Mouse (Mus musculus): Measurements from ENCODE around the gene Gpr158. TPM values are rescaled to one million over a fixed set of nuclear protein-coding genes. Genes with fewer than 3 reads are reported as not detected.
A peak's percentile ranks its signal among the peaks of the same experiment; 100 is the strongest.

The Gpr158 gene
- total RNA-seq (2014; fragmentation: Nextera tagmentation) (not detected in 2 replicates), total RNA-seq (2017) (0.12 and 0.16 TPM in 2 replicates), polyA plus RNA-seq (2012) (0.01 TPM in 1 of 2 replicates, not detected in the other)

- ATAC-seq (ENCODE audit: extremely low read depth, insufficient number of reproducible peaks, low FRiP score, poor library complexity, severe bottlenecking) (no peak), DNase-seq (ENCODE audit: low spot score) (peak; percentile 14)
- Histone ChIP-seq H3K9me3 (replicated peaks) (peaks cover 8% of the 10 kb centered on the region; the same call in 1 of the 2 replicates), H3K36me3 (replicated peaks) (no peaks in the 10 kb centered on the region), H3K27me3 (ENCODE audit: insufficient read depth, low read length) (peaks cover 8% of the 10 kb centered on the region; the same call in 1 of the 2 replicates), H3K4me3 (ENCODE audit: low read depth, low read length) (no peak within 1 kb of the TSS), H3K4me1 (ENCODE audit: insufficient read depth, low read depth, low read length) (no peaks in the 10 kb centered on the region)
- TF ChIP-seq GATA1 (IDR thresholded peaks at IDR 0.05; ENCODE audit: borderline replicate concordance, low read length) (no peak), GATA2 (IDR thresholded peaks at IDR 0.05; ENCODE audit: borderline replicate concordance, low read depth, low read length) (no peak), TAL1 (conservative IDR thresholded peaks at IDR 0.05; ENCODE audit: low read depth, low read length) (no peak), POLR2AphosphoS5 (IDR thresholded peaks at IDR 0.05; ENCODE audit: insufficient replicate concordance, low read depth, low read length) (no peak), CTCF (IDR thresholded peaks at IDR 0.05; ENCODE audit: low read depth, low read length) (no peak)
These were observed at the start of gene Gpr158 for GRCm38 (mm10) chr2:21367345-21368111. Gpr158 (plus strand) TSS chr2:21367542.

- TF ChIP-seq POLR2AphosphoS5 (IDR thresholded peaks at IDR 0.05; ENCODE audit: insufficient replicate concordance, low read depth, low read length) (no peak), GATA1 (IDR thresholded peaks at IDR 0.05; ENCODE audit: borderline replicate concordance, low read length) (no peak), CTCF (IDR thresholded peaks at IDR 0.05; ENCODE audit: low read depth, low read length) (no peak), GATA2 (IDR thresholded peaks at IDR 0.05; ENCODE audit: borderline replicate concordance, low read depth, low read length) (no peak), TAL1 (conservative IDR thresholded peaks at IDR 0.05; ENCODE audit: low read depth, low read length) (no peak)
- H3K9me3 ChIP-seq (replicated peaks): no peaks in the 10 kb centered on the region
- no peaks in the 10 kb centered on the region for H3K36me3 ChIP-seq (replicated peaks)
- H3K27me3 ChIP-seq (ENCODE audit: insufficient read depth, low read length): no peaks in the 10 kb centered on the region
- no peaks in the 10 kb centered on the region for H3K4me1 ChIP-seq (ENCODE audit: insufficient read depth, low read depth, low read length)
- DNase-seq (ENCODE audit: low spot score) (no peak), ATAC-seq (ENCODE audit: extremely low read depth, insufficient number of reproducible peaks, low FRiP score, poor library complexity, severe bottlenecking) (no peak)
- no peak overlapping the region for H3K4me3 ChIP-seq (ENCODE audit: low read depth, low read length)
These were observed 23.5 kb upstream of the Gpr158 start for GRCm38 (mm10) chr2:21343821-21344220.

GRCm38 (mm10) chr2:21368351-21369170 is 1.2 kb downstream of the Gpr158 start:
- Histone ChIP-seq H3K36me3 (replicated peaks) (no peaks in the 10 kb centered on the region), H3K9me3 (replicated peaks) (peaks cover 8% of the 10 kb centered on the region; the same call in 1 of the 2 replicates), H3K4me3 (ENCODE audit: low read depth, low read length) (no peak overlapping the region), H3K27me3 (ENCODE audit: insufficient read depth, low read length) (peaks cover 8% of the 10 kb centered on the region; the same call in 1 of the 2 replicates), H3K4me1 (ENCODE audit: insufficient read depth, low read depth, low read length) (no peaks in the 10 kb centered on the region)
- DNase-seq (ENCODE audit: low spot score) (no peak), ATAC-seq (ENCODE audit: extremely low read depth, insufficient number of reproducible peaks, low FRiP score, poor library complexity, severe bottlenecking) (no peak)
- no peak for TF ChIP-seq TAL1 (conservative IDR thresholded peaks at IDR 0.05; ENCODE audit: low read depth, low read length)
- no peak for TF ChIP-seq POLR2AphosphoS5 (IDR thresholded peaks at IDR 0.05; ENCODE audit: insufficient replicate concordance, low read depth, low read length)
- TF ChIP-seq GATA1 (IDR thresholded peaks at IDR 0.05; ENCODE audit: borderline replicate concordance, low read length): no peak
- TF ChIP-seq GATA2 (IDR thresholded peaks at IDR 0.05; ENCODE audit: borderline replicate concordance, low read depth, low read length): no peak
- TF ChIP-seq CTCF (IDR thresholded peaks at IDR 0.05; ENCODE audit: low read depth, low read length): no peak

GRCm38 (mm10) chr2:21369171-21369485 is 1.8 kb downstream of the Gpr158 start:
- TF ChIP-seq CTCF (IDR thresholded peaks at IDR 0.05; ENCODE audit: low read depth, low read length) (no peak), TAL1 (conservative IDR thresholded peaks at IDR 0.05; ENCODE audit: low read depth, low read length) (no peak), GATA2 (IDR thresholded peaks at IDR 0.05; ENCODE audit: borderline replicate concordance, low read depth, low read length) (no peak), POLR2AphosphoS5 (IDR thresholded peaks at IDR 0.05; ENCODE audit: insufficient replicate concordance, low read depth, low read length) (no peak), GATA1 (IDR thresholded peaks at IDR 0.05; ENCODE audit: borderline replicate concordance, low read length) (no peak)
- no peaks in the 10 kb centered on the region for H3K36me3 ChIP-seq (replicated peaks)
- no peak for DNase-seq (ENCODE audit: low spot score)
- H3K9me3 ChIP-seq (replicated peaks): peaks cover 8% of the 10 kb centered on the region; the same call in 1 of the 2 replicates
- ATAC-seq (ENCODE audit: extremely low read depth, insufficient number of reproducible peaks, low FRiP score, poor library complexity, severe bottlenecking): no peak
- peaks cover 4% of the 10 kb centered on the region; the same call in 1 of the 2 replicates for H3K27me3 ChIP-seq (ENCODE audit: insufficient read depth, low read length)
- H3K4me1 ChIP-seq (ENCODE audit: insufficient read depth, low read depth, low read length): no peaks in the 10 kb centered on the region
- no peak overlapping the region for H3K4me3 ChIP-seq (ENCODE audit: low read depth, low read length)

- H3K4me1 ChIP-seq (ENCODE audit: insufficient read depth, low read depth, low read length): no peaks in the 10 kb centered on the region
- DNase-seq (ENCODE audit: low spot score) (no peak), ATAC-seq (ENCODE audit: extremely low read depth, insufficient number of reproducible peaks, low FRiP score, poor library complexity, severe bottlenecking) (no peak)
- H3K4me3 ChIP-seq (ENCODE audit: low read depth, low read length): no peak overlapping the region
- H3K27me3 ChIP-seq (ENCODE audit: insufficient read depth, low read length): no peaks in the 10 kb centered on the region
- H3K36me3 ChIP-seq (replicated peaks): no peaks in the 10 kb centered on the region
- TF ChIP-seq CTCF (IDR thresholded peaks at IDR 0.05; ENCODE audit: low read depth, low read length) (no peak), GATA2 (IDR thresholded peaks at IDR 0.05; ENCODE audit: borderline replicate concordance, low read depth, low read length) (no peak), TAL1 (conservative IDR thresholded peaks at IDR 0.05; ENCODE audit: low read depth, low read length) (no peak), POLR2AphosphoS5 (IDR thresholded peaks at IDR 0.05; ENCODE audit: insufficient replicate concordance, low read depth, low read length) (no peak), GATA1 (IDR thresholded peaks at IDR 0.05; ENCODE audit: borderline replicate concordance, low read length) (no peak)
- H3K9me3 ChIP-seq (replicated peaks): peaks cover 8% of the 10 kb centered on the region; the same call in 1 of the 2 replicates
These were observed 2.2 kb downstream of the Gpr158 start for GRCm38 (mm10) chr2:21369556-21369955.

GRCm38 (mm10) chr2:21379516-21379915 is 12.2 kb downstream of the Gpr158 start:
- no peaks in the 10 kb centered on the region for H3K36me3 ChIP-seq (replicated peaks)
- no peaks in the 10 kb centered on the region for H3K4me1 ChIP-seq (ENCODE audit: insufficient read depth, low read depth, low read length)
- ATAC-seq (ENCODE audit: extremely low read depth, insufficient number of reproducible peaks, low FRiP score, poor library complexity, severe bottlenecking): no peak
- no peaks in the 10 kb centered on the region for H3K9me3 ChIP-seq (replicated peaks)
- TF ChIP-seq CTCF (IDR thresholded peaks at IDR 0.05; ENCODE audit: low read depth, low read length): no peak
- no peak for TF ChIP-seq GATA1 (IDR thresholded peaks at IDR 0.05; ENCODE audit: borderline replicate concordance, low read length)
- no peak for TF ChIP-seq POLR2AphosphoS5 (IDR thresholded peaks at IDR 0.05; ENCODE audit: insufficient replicate concordance, low read depth, low read length)
- no peak for TF ChIP-seq TAL1 (conservative IDR thresholded peaks at IDR 0.05; ENCODE audit: low read depth, low read length)
- no peak for TF ChIP-seq GATA2 (IDR thresholded peaks at IDR 0.05; ENCODE audit: borderline replicate concordance, low read depth, low read length)
- no peak for DNase-seq (ENCODE audit: low spot score)
- H3K27me3 ChIP-seq (ENCODE audit: insufficient read depth, low read length): no peaks in the 10 kb centered on the region
- no peak overlapping the region for H3K4me3 ChIP-seq (ENCODE audit: low read depth, low read length)

All from G1E (cell line).